Mouse (Mus musculus): ENCODE data around the gene Glrx2. TPM values are rescaled to one million over a fixed set of nuclear protein-coding genes. Genes with fewer than 3 reads are reported as not detected.

Glrx2 gene
- polyA plus RNA-seq, 1 experiment from 2014 or later: 64.8 TPM

GRCm38 (mm10) chr1:143702741-143703262 is 13.3 kb upstream of the Glrx2 start, which contains the start of gene Cdc73:
Cdc73 (minus strand) TSS chr1:143702893.
- no peaks in the 10 kb centered on the region for H3K27me3 ChIP-seq (ENCODE audit: insufficient read depth, low read length)
- peak; percentile 94 for DNase-seq
- under 1% methylated on average over 60 of the region's 74 CpGs for WGBS (ENCODE audit: insufficient replicate concordance)

GRCm38 (mm10) chr1:143707006-143707405 is 9.1 kb upstream of the Glrx2 start:
- Histone ChIP-seq H3K27ac (ENCODE audit: low read depth) (no peak overlapping the region), H3K9ac (replicated peaks) (no peak overlapping the region), H3K4me3 (ENCODE audit: low read depth, low read length) (no peak overlapping the region), H3K9me3 (ENCODE audit: low read length) (no peaks in the 10 kb centered on the region), H3K4me1 (ENCODE audit: insufficient read depth) (peaks cover 11% of the 10 kb centered on the region), H3K27me3 (ENCODE audit: insufficient read depth, low read length) (no peaks in the 10 kb centered on the region), H3K4me2 (ENCODE audit: low read depth, low read length) (no peak overlapping the region), H3K36me3 (replicated peaks; ENCODE audit: insufficient read depth, low read length) (no peaks in the 10 kb centered on the region)
- DNase-seq: no peak
- TF ChIP-seq CTCF (IDR thresholded peaks at IDR 0.05; ENCODE audit: low read depth): no peak
- no peak for TF ChIP-seq EP300 (IDR thresholded peaks at IDR 0.05; ENCODE audit: low read depth)
- WGBS (ENCODE audit: insufficient replicate concordance): 58% methylated on average over 4 of the region's 4 CpGs
- no peak for ATAC-seq

More at GRCm38 (mm10) chr1:143702741-143703262, 13.3 kb upstream of the Glrx2 start, which contains the start of gene Cdc73:
- peak; percentile 99 for ATAC-seq
- Histone ChIP-seq H3K4me1 (ENCODE audit: insufficient read depth) (no peaks in the 10 kb centered on the region; the same call in 1 of the 2 replicates), H3K36me3 (replicated peaks; ENCODE audit: insufficient read depth, low read length) (peaks cover 5% of the 10 kb centered on the region; the same call in 1 of the 2 replicates), H3K4me3 (ENCODE audit: low read depth, low read length) (peak within 1 kb of the TSS; percentile 90), H3K9me3 (ENCODE audit: low read length) (no peaks in the 10 kb centered on the region), H3K9ac (replicated peaks) (peak within 1 kb of the TSS; percentile 94), H3K4me2 (ENCODE audit: low read depth, low read length) (peak within 1 kb of the TSS; percentile 83), H3K27ac (ENCODE audit: low read depth) (peak within 1 kb of the TSS; percentile 98)
- TF ChIP-seq CTCF (IDR thresholded peaks at IDR 0.05; ENCODE audit: low read depth): peak; percentile 57
- no peak for TF ChIP-seq EP300 (IDR thresholded peaks at IDR 0.05; ENCODE audit: low read depth)

GRCm38 (mm10) chr1:143708361-143708760 is 7.8 kb upstream of the Glrx2 start:
- H3K4me3 ChIP-seq (ENCODE audit: low read depth, low read length): no peak overlapping the region
- H3K9ac ChIP-seq (replicated peaks): no peak overlapping the region
- H3K36me3 ChIP-seq (replicated peaks; ENCODE audit: insufficient read depth, low read length): no peaks in the 10 kb centered on the region
- ATAC-seq (peak; percentile 38; the same call in 1 of the 2 replicates), DNase-seq (no peak)
- no peaks in the 10 kb centered on the region for H3K27me3 ChIP-seq (ENCODE audit: insufficient read depth, low read length)
- no peak overlapping the region for H3K27ac ChIP-seq (ENCODE audit: low read depth)
- H3K9me3 ChIP-seq (ENCODE audit: low read length): no peaks in the 10 kb centered on the region
- peaks cover 11% of the 10 kb centered on the region for H3K4me1 ChIP-seq (ENCODE audit: insufficient read depth)
- no peak for TF ChIP-seq CTCF (IDR thresholded peaks at IDR 0.05; ENCODE audit: low read depth)
- no peak for TF ChIP-seq EP300 (IDR thresholded peaks at IDR 0.05; ENCODE audit: low read depth)
- WGBS (ENCODE audit: insufficient replicate concordance): 39% methylated on average over 6 of the region's 6 CpGs
- H3K4me2 ChIP-seq (ENCODE audit: low read depth, low read length): no peak overlapping the region

GRCm38 (mm10) chr1:143709966-143710626 is 6.0 kb upstream of the Glrx2 start:
- no peak overlapping the region for H3K4me2 ChIP-seq (ENCODE audit: low read depth, low read length)
- DNase-seq: peak; percentile 19
- no peaks in the 10 kb centered on the region for H3K36me3 ChIP-seq (replicated peaks; ENCODE audit: insufficient read depth, low read length)
- H3K9me3 ChIP-seq (ENCODE audit: low read length): no peaks in the 10 kb centered on the region
- WGBS (ENCODE audit: insufficient replicate concordance): 53% methylated on average over 7 of the region's 7 CpGs
- H3K9ac ChIP-seq (replicated peaks): no peak overlapping the region
- peaks cover 11% of the 10 kb centered on the region for H3K4me1 ChIP-seq (ENCODE audit: insufficient read depth)
- H3K27me3 ChIP-seq (ENCODE audit: insufficient read depth, low read length): no peaks in the 10 kb centered on the region
- no peak for TF ChIP-seq EP300 (IDR thresholded peaks at IDR 0.05; ENCODE audit: low read depth)
- no peak for TF ChIP-seq CTCF (IDR thresholded peaks at IDR 0.05; ENCODE audit: low read depth)
- peak overlapping the region; percentile 44 for H3K27ac ChIP-seq (ENCODE audit: low read depth)
- no peak overlapping the region for H3K4me3 ChIP-seq (ENCODE audit: low read depth, low read length)
- peak; percentile 66 for ATAC-seq

GRCm38 (mm10) chr1:143710627-143710976 is 5.5 kb upstream of the Glrx2 start:
- ATAC-seq (peak; percentile 21; the same call in 1 of the 2 replicates), DNase-seq (no peak)
- Histone ChIP-seq H3K4me2 (ENCODE audit: low read depth, low read length) (no peak overlapping the region), H3K27me3 (ENCODE audit: insufficient read depth, low read length) (no peaks in the 10 kb centered on the region), H3K9me3 (ENCODE audit: low read length) (no peaks in the 10 kb centered on the region), H3K4me3 (ENCODE audit: low read depth, low read length) (no peak overlapping the region), H3K27ac (ENCODE audit: low read depth) (no peak overlapping the region), H3K4me1 (ENCODE audit: insufficient read depth) (peaks cover 11% of the 10 kb centered on the region), H3K36me3 (replicated peaks; ENCODE audit: insufficient read depth, low read length) (no peaks in the 10 kb centered on the region), H3K9ac (replicated peaks) (no peak overlapping the region)
- TF ChIP-seq CTCF (IDR thresholded peaks at IDR 0.05; ENCODE audit: low read depth) (no peak), EP300 (IDR thresholded peaks at IDR 0.05; ENCODE audit: low read depth) (no peak)
- WGBS (ENCODE audit: insufficient replicate concordance): 45% methylated on average over 5 of the region's 5 CpGs

GRCm38 (mm10) chr1:143724456-143725064 is 8.4 kb downstream of the Glrx2 start:
- Histone ChIP-seq H3K27me3 (ENCODE audit: insufficient read depth, low read length) (no peaks in the 10 kb centered on the region), H3K36me3 (replicated peaks; ENCODE audit: insufficient read depth, low read length) (no peaks in the 10 kb centered on the region), H3K4me1 (ENCODE audit: insufficient read depth) (no peaks in the 10 kb centered on the region), H3K27ac (ENCODE audit: low read depth) (no peak overlapping the region), H3K4me3 (ENCODE audit: low read depth, low read length) (no peak overlapping the region), H3K9ac (replicated peaks) (no peak overlapping the region), H3K4me2 (ENCODE audit: low read depth, low read length) (no peak overlapping the region), H3K9me3 (ENCODE audit: low read length) (no peaks in the 10 kb centered on the region)
- 53% methylated on average over 5 of the region's 5 CpGs for WGBS (ENCODE audit: insufficient replicate concordance)
- DNase-seq (no peak), ATAC-seq (peak; percentile 61)
- TF ChIP-seq EP300 (IDR thresholded peaks at IDR 0.05; ENCODE audit: low read depth) (peak; percentile 84), CTCF (IDR thresholded peaks at IDR 0.05; ENCODE audit: low read depth) (no peak)

All from liver, postnatal 0 days (tissue).